ENCODE assay signal across 29 mouse cellular contexts in the genomic region with DNA sequence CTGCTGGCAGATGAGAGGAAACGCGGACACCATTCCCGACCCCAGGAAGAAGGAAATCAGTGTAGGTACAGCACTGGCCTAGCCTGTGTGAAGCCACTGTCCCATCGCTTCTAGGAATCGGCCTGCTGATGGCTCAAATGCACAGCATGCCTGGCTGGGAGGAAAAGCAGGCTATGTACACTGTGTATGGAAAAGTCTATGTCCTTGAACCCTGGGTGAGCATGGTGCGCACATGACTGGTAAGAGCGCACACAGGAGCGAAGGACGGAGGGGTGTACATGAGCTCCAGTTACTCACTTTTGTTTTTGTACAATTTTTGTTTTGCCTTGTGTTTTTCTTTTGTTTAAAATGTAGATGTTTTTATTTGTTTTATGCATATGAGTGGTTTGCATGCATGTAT.
"Had no signal": no experiment of that assay in that cellular context is flagged by ENCODE, and none has a peak within 500 bp of the region (broad histone marks: within the 10 kb centered on the region; RNA-seq: fewer than 3 reads in every experiment).

No protein-coding gene starts in this region.

- H3K36me3 ChIP-seq: embryonic facial prominence, embryonic 15.5 days; forebrain, embryonic 15.5 days had no signal

- ATAC-seq: forebrain, embryonic 13.5 days; forebrain, embryonic 14.5 days; forebrain, embryonic 15.5 days; forebrain, embryonic 16.5 days; forebrain, postnatal 0 days had no signal

- DNase-seq: cerebellum, adult 2 months; cerebellum, adult 8-10 months; cerebellum, adult 9-10 months; cerebellum, adult 9-11 months; cerebellum, postnatal 10 days; cerebellum, postnatal 14 days; cerebellum, postnatal 25 days; cerebellum, postnatal 36 days; embryo, embryonic 11 days; forebrain, postnatal 0 days; gastrocnemius, adult 2 months; gastrocnemius, postnatal 10 days; gastrocnemius, postnatal 14 days; gastrocnemius, postnatal 25 days; gastrocnemius, postnatal 36 days; heart, adult 11 months; heart, adult 18-20 months; heart, adult 2 months had no signal

- H3K9me3 ChIP-seq: embryonic facial prominence, embryonic 10.5 days; embryonic facial prominence, embryonic 12.5 days; embryonic facial prominence, embryonic 13.5 days; embryonic facial prominence, embryonic 15.5 days; forebrain, embryonic 10.5 days; forebrain, embryonic 12.5 days; forebrain, embryonic 13.5 days; forebrain, embryonic 15.5 days had no signal

- H3K9ac ChIP-seq: embryonic facial prominence, embryonic 12.5 days; embryonic facial prominence, embryonic 13.5 days; embryonic facial prominence, embryonic 15.5 days; forebrain, embryonic 12.5 days; forebrain, embryonic 13.5 days; forebrain, embryonic 15.5 days; forebrain, postnatal 0 days had no signal

- H3K27ac ChIP-seq: embryonic facial prominence, embryonic 10.5 days; embryonic facial prominence, embryonic 12.5 days; embryonic facial prominence, embryonic 13.5 days; embryonic facial prominence, embryonic 15.5 days; forebrain, embryonic 10.5 days; forebrain, embryonic 12.5 days; forebrain, embryonic 13.5 days; forebrain, embryonic 15.5 days; gastrocnemius, adult 2 months; heart, adult 2 months had no signal

- H3K4me3 ChIP-seq: embryonic facial prominence, embryonic 10.5 days; embryonic facial prominence, embryonic 12.5 days; embryonic facial prominence, embryonic 13.5 days; embryonic facial prominence, embryonic 15.5 days; erythroblast, embryonic 14.5 days; forebrain, embryonic 10.5 days; forebrain, embryonic 12.5 days; forebrain, embryonic 13.5 days; forebrain, embryonic 15.5 days; gastrocnemius, adult 2 months; heart, adult 2 months had no signal

- H3K4me1 ChIP-seq: embryonic facial prominence, embryonic 12.5 days; embryonic facial prominence, embryonic 13.5 days; embryonic facial prominence, embryonic 15.5 days; forebrain, embryonic 12.5 days; forebrain, embryonic 13.5 days; forebrain, embryonic 15.5 days had no signal

- H3K4me2 ChIP-seq: embryonic facial prominence, embryonic 12.5 days; embryonic facial prominence, embryonic 13.5 days; embryonic facial prominence, embryonic 15.5 days; forebrain, embryonic 12.5 days; forebrain, embryonic 13.5 days; forebrain, embryonic 15.5 days had no signal

- H3K27me3 ChIP-seq: embryonic facial prominence, embryonic 12.5 days; embryonic facial prominence, embryonic 13.5 days; embryonic facial prominence, embryonic 15.5 days; forebrain, embryonic 12.5 days; forebrain, embryonic 13.5 days; forebrain, embryonic 15.5 days had no signal
